Mouse (Mus musculus) stomach, postnatal 0 days (tissue): Measurements from ENCODE around the gene Slc30a7.

ENCODE experiments used
- CTCF ChIP-seq: IDR thresholded peaks from 2 replicates; pipeline ENCODE4 v1.5.1; 2016; ENCODE audit warnings: antibody characterized with exemption, low read depth, mild to moderate bottlenecking, moderate library complexity
- EP300 ChIP-seq: optimal IDR thresholded peaks from 2 replicates; pipeline ENCODE3; 2016; ENCODE audit warnings: antibody characterized with exemption

DNA sequence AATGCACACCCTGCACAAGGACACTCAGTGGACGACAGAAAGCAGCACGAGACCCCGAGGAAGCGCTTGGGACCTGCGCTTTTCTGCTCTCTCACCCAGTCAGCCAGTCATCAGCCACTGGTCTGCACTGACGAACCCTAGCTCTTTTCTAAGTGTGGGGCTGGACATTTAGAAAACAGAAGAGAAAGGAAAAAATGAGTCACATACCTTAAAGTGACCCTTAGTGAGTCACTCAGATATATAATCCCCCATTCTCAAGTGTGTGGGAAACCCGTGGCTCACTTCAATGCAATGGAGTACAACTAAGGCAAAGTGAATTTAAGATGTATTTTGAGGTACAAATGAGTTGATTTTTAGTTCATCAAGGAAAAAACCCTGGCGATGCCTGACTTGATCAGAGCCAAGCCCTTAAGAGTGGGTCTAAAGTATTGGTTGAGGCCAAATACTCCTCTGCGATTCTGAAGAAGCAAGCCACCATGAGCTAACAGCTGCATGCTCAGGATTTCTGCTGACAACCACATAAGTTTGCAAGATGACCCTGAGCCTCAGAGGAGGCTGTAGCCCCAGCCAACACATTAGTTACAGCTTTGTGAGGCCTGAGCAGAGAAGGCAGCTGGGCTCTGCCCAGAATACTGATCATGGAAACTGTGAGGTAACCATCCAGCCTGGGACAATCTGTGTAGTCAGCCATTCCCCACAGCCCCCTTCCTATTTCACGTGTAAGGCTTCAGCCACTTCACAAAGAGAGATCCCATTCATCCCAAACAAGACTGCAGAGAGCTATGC is 38.3 kb downstream of the Slc30a7 start:
- TF ChIP-seq CTCF, result no peak
- no peak for TF ChIP-seq EP300
